Mouse (Mus musculus) adrenal gland, postnatal 25 days (tissue): ENCODE data around the gene Ankrd36. TPM values are rescaled to one million over a fixed set of nuclear protein-coding genes. Genes with fewer than 3 reads are reported as not detected.

Experiments used
- total RNA-seq: library from RNA; stranded (reverse); gene quantifications from 2 replicates; pipeline ENCODE4 v1.2.3, GENCODE M21; 2021

Gene Ankrd36
- total RNA-seq, 1 experiment from 2014 or later = not detected

Other genes with a start within 250 kb of the Ankrd36 start
- 25.6 and 43.2 TPM in 2 replicates for gene Znrf3, start 124.8 kb upstream of the Ankrd36 start, total RNA-seq
- gene Xbp1, start 49.0 kb upstream of the Ankrd36 start, total RNA-seq = 139 and 149 TPM in 2 replicates
- 28.3 and 30.3 TPM in 2 replicates for gene Ccdc117, start 27.5 kb upstream of the Ankrd36 start, total RNA-seq
- gene Mrps24, start 146.0 kb downstream of the Ankrd36 start, total RNA-seq = 144 and 186 TPM in 2 replicates
- gene Urgcp, start 192.7 kb downstream of the Ankrd36 start, total RNA-seq = 33.8 and 58.8 TPM in 2 replicates
- 66.2 and 77.8 TPM in 2 replicates for gene Dbnl, start 218.8 kb downstream of the Ankrd36 start, total RNA-seq
- gene Pgam2, start 234.0 kb downstream of the Ankrd36 start, total RNA-seq = not detected in 2 replicates